In genomic region chr8:125083746-125084145, GRCm38 (mm10) we compare ENCODE assay signal across 8 mouse cellular contexts. TPM values are rescaled to one million over a fixed set of nuclear protein-coding genes. Genes with fewer than 3 reads are reported as not detected.
DNase-seq lines count a peak whose midpoint lies in the region; ATAC-seq and TF ChIP-seq lines count a peak whose summit lies in the region.

No protein-coding gene starts in this region.

- H3K27me3 ChIP-seq in forebrain, postnatal 0 days (ENCODE audit: insufficient read depth, low read length) = no peaks in the 10 kb centered on the region
- no peaks in the 10 kb centered on the region for H3K27me3 ChIP-seq in hindbrain, embryonic 12.5 days
- H3K27me3 ChIP-seq in limb, embryonic 13.5 days = no peaks in the 10 kb centered on the region
- H3K27me3 ChIP-seq in stomach, embryonic 16.5 days (ENCODE audit: control insufficient read depth, insufficient read depth, low read length) = no peaks in the 10 kb centered on the region

- DNase-seq in cerebellum, adult 11 months = peak; percentile 67
- DNase-seq in adrenal gland, postnatal 36 days = peak; percentile 79 to 82
- no peak for DNase-seq in forebrain, postnatal 0 days
- DNase-seq in layer of hippocampus, postnatal 25 days (ENCODE audit: extremely low spot score in 1 of 2, low spot score in 1 of 2) = no peak

- no peaks in the 10 kb centered on the region for H3K36me3 ChIP-seq in forebrain, postnatal 0 days (ENCODE audit: insufficient read depth)
- H3K36me3 ChIP-seq in hindbrain, embryonic 12.5 days = no peaks in the 10 kb centered on the region
- H3K36me3 ChIP-seq in limb, embryonic 13.5 days = no peaks in the 10 kb centered on the region
- no peaks in the 10 kb centered on the region for H3K36me3 ChIP-seq in stomach, embryonic 16.5 days (ENCODE audit: control insufficient read depth, insufficient read depth, low read length)

- WGBS in forebrain, postnatal 0 days = 52% methylated on average over 4 of the region's 4 CpGs
- WGBS in hindbrain, embryonic 12.5 days = 67% methylated on average over 4 of the region's 4 CpGs
- 43% methylated on average over 4 of the region's 4 CpGs for WGBS in limb, embryonic 13.5 days
- WGBS in stomach, embryonic 16.5 days = 39% methylated on average over 4 of the region's 4 CpGs

- no peak overlapping the region for H3K4me2 ChIP-seq in forebrain, postnatal 0 days (ENCODE audit: low read depth)
- H3K4me2 ChIP-seq in hindbrain, embryonic 12.5 days (replicated peaks) = no peak overlapping the region
- H3K4me2 ChIP-seq in limb, embryonic 13.5 days (replicated peaks) = no peak overlapping the region; the same call in 1 of the 2 replicates
- H3K4me2 ChIP-seq in stomach, embryonic 16.5 days (ENCODE audit: low read depth, low read length) = no peak overlapping the region

- 0 out of 2 replicates have a peak, but pooled peaks cover 11% of the 10 kb centered on the region for H3K4me1 ChIP-seq in forebrain, postnatal 0 days (ENCODE audit: insufficient read depth)
- H3K4me1 ChIP-seq in hindbrain, embryonic 12.5 days = peaks cover 27% of the 10 kb centered on the region
- peaks cover 27% of the 10 kb centered on the region for H3K4me1 ChIP-seq in limb, embryonic 13.5 days
- no peaks in the 10 kb centered on the region; the same call in 1 of the 2 replicates for H3K4me1 ChIP-seq in stomach, embryonic 16.5 days (ENCODE audit: control insufficient read depth, insufficient read depth, low read length)

- H3K27ac ChIP-seq in forebrain, postnatal 0 days (ENCODE audit: low read depth, low read length) = peak overlapping the region; percentile 35; the same call in 1 of the 2 replicates
- 0 out of 2 replicates have a peak overlapping the region, but pooled peaks have one; percentile 23 for H3K27ac ChIP-seq in hindbrain, embryonic 12.5 days
- peak overlapping the region; percentile 79 for H3K27ac ChIP-seq in limb, embryonic 13.5 days
- peak overlapping the region; percentile 83 for H3K27ac ChIP-seq in stomach, embryonic 16.5 days (ENCODE audit: low read length)

- H3K9ac ChIP-seq in forebrain, postnatal 0 days = no peak overlapping the region
- no peak overlapping the region; the same call in 1 of the 2 replicates for H3K9ac ChIP-seq in hindbrain, embryonic 12.5 days
- no peak overlapping the region for H3K9ac ChIP-seq in limb, embryonic 13.5 days
- H3K9ac ChIP-seq in stomach, embryonic 16.5 days (ENCODE audit: low read length) = no peak overlapping the region

- H3K9me3 ChIP-seq in forebrain, postnatal 0 days (ENCODE audit: low read length) = no peaks in the 10 kb centered on the region
- no peaks in the 10 kb centered on the region for H3K9me3 ChIP-seq in hindbrain, embryonic 12.5 days (replicated peaks)
- H3K9me3 ChIP-seq in limb, embryonic 13.5 days = no peaks in the 10 kb centered on the region
- no peaks in the 10 kb centered on the region for H3K9me3 ChIP-seq in stomach, embryonic 16.5 days (replicated peaks; ENCODE audit: control insufficient read depth, low read length)

- no peak overlapping the region for H3K4me3 ChIP-seq in forebrain, postnatal 0 days (ENCODE audit: low read depth, low read length)
- no peak overlapping the region for H3K4me3 ChIP-seq in hindbrain, embryonic 12.5 days
- no peak overlapping the region for H3K4me3 ChIP-seq in limb, embryonic 13.5 days
- no peak overlapping the region for H3K4me3 ChIP-seq in stomach, embryonic 16.5 days (replicated peaks; ENCODE audit: low read length)

- no peak for TF ChIP-seq CTCF in forebrain, postnatal 0 days (IDR thresholded peaks at IDR 0.05; ENCODE audit: low read depth)

- no peak for ATAC-seq in cerebellum, adult (ENCODE audit: insufficient number of reproducible peaks, low FRiP score, low TSS enrichment)
- ATAC-seq in forebrain, postnatal 0 days = no peak
- no peak for ATAC-seq in hindbrain, embryonic 12.5 days (ENCODE audit: low FRiP score)
- no peak for ATAC-seq in limb, embryonic 13.5 days (ENCODE audit: low FRiP score, low read depth)
- ATAC-seq in stomach, embryonic 16.5 days (ENCODE audit: insufficient read depth, low FRiP score) = no peak

RNA-seq across cellular contexts. Expression of gene Disc1, which starts 29.8 kb away (rescaled TPM):
- total RNA-seq in adrenal gland, postnatal 36 days (2021) = 1 to 10 TPM; 1.2 to 1.8 TPM
- total RNA-seq in forebrain, postnatal 0 days (2014; rRNA removed) = 2.8 and 6.4 TPM in 2 replicates
- polyA plus RNA-seq in forebrain, postnatal 0 days (2015; fragmentation: Nextera tagmentation; extraction: Ambion mirVana) = 0.58 and 0.73 TPM in 2 replicates
- polyA plus RNA-seq in hindbrain, embryonic 12.5 days (2016; fragmentation: Nextera tagmentation; extraction: Ambion mirVana) = 2.7 and 2.8 TPM in 2 replicates
- polyA plus RNA-seq in limb, embryonic 13.5 days (2015; fragmentation: Nextera tagmentation; extraction: Ambion mirVana) = 2.0 and 2.9 TPM in 2 replicates
- 1.5 TPM in 2 replicates for polyA plus RNA-seq in stomach, embryonic 16.5 days (2015; fragmentation: Nextera tagmentation; extraction: Ambion mirVana)
- total RNA-seq in layer of hippocampus, postnatal 25 days (2021) = 1 to 10 TPM; 4.0 to 5.1 TPM

Comparison
In these comparisons a context has a peak if more than half of its experiments do, and no peak if none do; other contexts are left out.
1. DNase-seq: peak in cerebellum, adult 11 months (single experiment) and adrenal gland, postnatal 36 days (2 of 2); none in forebrain, postnatal 0 days (single experiment) and layer of hippocampus, postnatal 25 days (0 of 2).
2. H3K27ac ChIP-seq: peak in every context shown above with its lines; median percentile 83 in stomach, embryonic 16.5 days; 79 in limb, embryonic 13.5 days; 35 in forebrain, postnatal 0 days; 23 in hindbrain, embryonic 12.5 days.